Mouse (Mus musculus) frontal cortex, postnatal 14 days (tissue): ENCODE results near the gene Krtap12-1.
"Not testable (repeated sequence)": the region's sequence is repeated elsewhere in the genome, so short reads cannot be mapped to it uniquely, and the experiment has no call there.

Experiments used
- DNase-seq, 2 experiments: peaks; one replicate each; pipeline ENCODE4 v3.0.0; 2022; ENCODE audit warnings: low spot score in 2 of 2

Gene Krtap12-1

DNA sequence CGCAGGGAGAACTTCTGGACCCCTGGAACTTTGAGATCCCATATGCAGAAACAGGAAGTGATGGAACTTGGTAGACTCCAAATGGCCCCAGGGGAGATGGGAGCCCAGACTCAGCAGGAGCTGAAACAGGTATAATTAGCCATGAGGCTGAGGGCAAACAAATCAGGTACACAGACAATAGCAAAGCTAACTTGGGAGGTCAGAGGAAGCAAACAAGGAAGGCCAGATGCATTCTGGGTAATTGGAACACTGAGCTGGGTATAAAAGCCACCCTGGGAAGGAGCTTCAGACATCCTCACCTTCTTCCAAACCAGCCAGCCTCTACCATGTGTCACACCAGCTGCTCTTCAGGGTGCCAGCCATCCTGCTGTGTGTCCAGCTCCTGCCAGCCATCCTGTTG is at the start of gene Krtap12-1:
Krtap12-1 (plus strand) TSS at position 301 of the 400 bp plus-strand sequence.
- not testable (repeated sequence) for DNase-seq

DNA sequence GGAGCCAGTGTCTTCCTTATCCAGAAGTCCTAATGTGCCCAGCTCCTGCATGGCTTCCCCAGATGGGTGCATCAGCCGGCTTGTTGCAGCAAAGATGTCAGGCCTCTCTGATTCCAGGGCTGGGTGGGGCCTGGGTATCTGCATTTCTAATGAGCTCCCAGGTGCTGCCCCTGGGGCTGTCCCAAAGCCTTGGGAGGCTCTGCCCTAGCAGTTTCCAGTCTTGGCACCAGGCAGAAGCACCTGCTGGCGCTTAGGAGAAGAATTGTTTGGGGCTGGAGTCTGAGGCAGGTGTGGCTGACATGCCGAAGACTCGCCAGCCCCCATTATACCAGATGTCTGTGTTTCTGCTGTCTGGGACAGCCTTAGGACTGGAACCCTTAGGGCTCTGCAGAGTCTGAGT is 49.7 kb upstream of the Krtap12-1 start:
- DNase-seq, result no peak

DNA sequence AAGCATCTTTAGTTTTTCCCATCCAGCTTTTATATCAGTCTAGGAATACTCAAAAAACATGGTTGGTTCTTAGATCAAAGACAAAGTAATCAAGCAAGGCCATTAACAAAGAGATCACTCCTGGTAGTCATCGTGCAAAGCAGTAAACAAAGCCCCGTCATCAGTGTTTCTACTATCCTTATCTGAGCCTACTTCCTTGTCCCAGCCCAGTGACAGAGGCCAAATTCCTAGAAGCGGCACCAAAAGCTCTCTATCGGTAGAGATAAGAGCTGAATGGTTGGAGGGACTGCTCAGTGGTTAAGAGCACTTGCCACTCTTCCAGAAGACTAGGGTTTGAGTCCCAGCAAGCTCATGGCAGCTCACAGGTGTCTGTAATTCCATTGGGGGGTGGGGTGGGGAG is 48.9 kb upstream of the Krtap12-1 start:
- no peak for DNase-seq

DNA sequence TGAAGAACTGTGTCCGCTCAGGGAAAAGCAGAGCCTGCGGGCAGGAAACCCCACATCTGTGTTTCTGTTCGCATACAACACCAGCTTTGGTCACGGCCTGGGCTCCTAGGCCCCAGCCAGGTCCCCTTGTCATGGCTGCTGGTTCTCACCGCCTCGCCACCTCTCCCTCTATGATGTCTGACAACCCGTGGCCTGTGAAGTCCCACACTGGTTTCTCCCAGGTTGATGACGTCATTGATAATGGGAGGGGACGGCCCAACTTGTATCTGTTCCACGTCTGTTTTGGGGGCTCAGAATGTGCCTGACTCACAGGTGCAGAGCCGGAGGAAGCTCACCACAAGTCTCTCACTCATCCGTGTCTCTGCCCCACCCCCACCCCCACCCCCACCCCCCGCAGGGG is 46.6 kb upstream of the Krtap12-1 start:
- no peak for DNase-seq

DNA sequence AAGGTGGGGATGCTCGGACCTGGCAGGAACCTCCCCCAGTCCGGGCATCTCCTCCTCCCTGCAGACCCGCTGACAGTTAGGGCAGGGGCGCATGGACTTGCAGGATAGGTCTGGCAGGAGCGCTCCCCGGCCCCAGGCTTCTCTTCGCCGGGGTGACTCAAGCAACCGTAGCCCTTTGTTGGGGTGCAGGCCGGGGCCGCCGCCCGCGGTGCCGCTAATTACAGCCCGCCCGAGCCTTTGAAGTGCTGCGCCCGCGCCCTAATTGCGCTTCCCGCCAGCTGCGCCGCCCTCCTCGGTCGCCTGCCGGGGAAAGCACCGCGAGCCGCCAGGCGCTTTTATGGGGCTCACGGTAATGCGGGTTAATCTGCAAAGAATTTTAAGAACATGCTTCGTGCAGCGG is 42.8 kb upstream of the Krtap12-1 start:
- no peak for DNase-seq

DNA sequence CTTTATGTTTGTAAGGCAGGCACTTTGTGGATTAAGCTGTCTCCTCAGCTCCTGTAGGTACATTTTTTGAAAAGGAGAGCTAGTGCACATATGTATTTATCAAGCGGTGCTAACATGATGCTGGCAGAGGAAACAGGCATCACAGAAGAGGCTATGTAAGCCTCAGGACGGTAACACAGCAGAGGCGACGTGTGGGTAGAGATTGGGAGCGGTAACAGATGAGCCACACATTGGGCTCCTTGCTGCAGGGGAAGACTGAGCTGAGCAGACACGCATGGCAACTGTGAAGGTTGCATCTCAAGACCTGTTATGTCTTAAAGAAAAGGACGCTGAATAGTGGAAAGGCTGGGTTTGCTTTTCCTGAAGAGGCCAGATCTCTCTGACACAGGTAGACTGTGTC is 37.4 kb upstream of the Krtap12-1 start:
- DNase-seq, result no peak

DNA sequence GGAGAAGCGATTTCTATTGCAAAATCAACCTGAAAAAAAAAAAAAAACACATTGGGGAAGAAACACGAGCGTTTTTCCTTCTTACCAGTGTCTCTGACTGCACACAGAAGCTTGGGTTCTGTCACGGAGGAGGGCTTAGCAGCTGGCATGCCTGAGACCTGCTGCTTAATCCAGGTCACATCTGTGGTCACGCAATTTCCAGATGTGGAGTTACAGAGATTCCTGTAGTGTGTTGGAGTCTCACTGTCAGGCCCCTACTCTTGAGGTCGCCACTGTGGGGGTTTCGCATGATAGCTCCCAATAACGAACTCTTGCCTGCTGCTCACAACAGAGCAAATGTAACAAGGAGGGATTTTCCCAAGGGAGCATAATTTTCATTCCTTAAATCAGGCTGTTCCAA is 36.2 kb upstream of the Krtap12-1 start:
- no peak for DNase-seq

DNA sequence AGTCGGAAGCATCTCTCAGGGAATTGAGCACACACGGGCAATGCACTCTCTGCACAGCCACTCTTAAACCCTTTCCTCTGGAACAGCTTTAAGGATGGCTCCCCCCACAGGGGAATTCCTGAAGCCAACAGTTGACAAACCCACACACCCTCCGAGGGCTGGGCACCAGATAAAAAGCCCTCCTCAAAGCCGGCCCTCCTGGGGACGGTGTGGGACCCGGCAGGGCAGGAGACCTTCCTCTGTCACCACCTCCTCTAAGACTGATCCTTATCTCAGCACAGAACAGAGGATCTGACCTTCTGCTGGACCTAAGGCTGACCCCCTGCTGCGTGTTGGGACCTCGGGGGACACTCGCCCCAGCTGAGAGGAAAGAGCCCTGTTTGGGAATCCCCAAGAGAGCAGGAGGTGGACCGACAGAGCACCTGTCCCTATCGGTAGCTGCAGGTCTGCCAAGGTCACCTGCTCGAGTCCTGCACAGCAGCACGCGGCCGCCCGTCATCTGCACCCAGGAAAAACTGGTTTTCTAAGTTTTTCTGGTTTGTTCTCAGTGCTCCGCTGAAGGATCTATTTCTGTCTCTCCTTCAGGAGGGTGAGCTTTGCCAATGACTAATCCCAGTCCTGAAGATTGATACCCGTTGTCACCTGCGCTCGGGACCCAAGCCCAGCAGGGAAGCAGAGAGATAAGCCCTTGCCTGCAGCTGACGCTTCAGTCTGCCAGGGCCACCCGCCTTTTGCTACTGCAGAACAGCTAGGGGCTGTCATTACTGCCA is 34.3 kb upstream of the Krtap12-1 start, which contains the start of gene Tspear:
Tspear (plus strand) TSS at position 675 of the 770 bp plus-strand sequence.
- no peak for DNase-seq

DNA sequence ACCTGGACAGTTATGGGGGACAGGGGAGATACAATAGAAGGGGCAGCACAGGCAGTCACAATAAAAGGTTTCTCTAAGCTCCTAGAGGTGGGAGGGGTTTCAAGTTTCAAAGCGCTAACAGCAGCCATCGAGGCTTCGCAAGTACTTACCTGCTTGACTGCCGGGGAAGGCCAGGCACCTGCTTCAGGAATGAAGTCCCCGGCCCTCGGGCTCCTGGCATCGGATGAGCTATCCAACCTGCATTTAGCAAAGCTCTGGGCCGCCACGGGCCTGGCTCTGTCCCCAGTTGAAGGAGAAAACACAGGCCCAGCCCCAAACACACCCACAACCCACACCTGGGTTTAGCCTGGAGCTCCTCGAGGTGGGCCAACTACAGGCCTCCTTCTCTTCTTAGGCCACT is 33.4 kb upstream of the Krtap12-1 start:
- DNase-seq, result no peak

DNA sequence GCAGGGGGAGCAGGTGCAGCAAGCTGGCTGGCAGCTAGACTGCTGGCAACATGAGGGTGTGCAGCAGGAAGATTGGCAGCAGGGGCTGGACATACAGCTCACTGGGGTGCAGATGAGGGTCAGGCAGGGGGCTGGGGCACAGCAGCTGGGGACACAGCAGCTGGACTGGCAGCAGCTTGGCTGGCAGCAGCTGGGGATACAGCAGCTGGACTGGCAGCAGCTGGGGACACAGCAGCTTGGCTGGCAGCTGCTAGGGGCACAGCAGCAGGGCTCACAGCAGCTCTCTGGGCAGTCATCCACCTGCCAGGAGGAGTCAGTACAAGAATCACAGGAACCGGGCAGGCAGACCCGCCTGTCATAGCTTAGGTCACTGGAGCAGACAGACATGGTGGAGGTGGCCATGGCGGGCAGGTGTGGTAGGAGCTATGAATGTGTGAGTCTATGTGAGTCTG is 30.0 kb upstream of the Krtap12-1 start, which contains the start of gene Gm19402:
Gm19402 (minus strand) TSS at position 402 of the 452 bp plus-strand sequence.
- not testable (repeated sequence) for DNase-seq

DNA sequence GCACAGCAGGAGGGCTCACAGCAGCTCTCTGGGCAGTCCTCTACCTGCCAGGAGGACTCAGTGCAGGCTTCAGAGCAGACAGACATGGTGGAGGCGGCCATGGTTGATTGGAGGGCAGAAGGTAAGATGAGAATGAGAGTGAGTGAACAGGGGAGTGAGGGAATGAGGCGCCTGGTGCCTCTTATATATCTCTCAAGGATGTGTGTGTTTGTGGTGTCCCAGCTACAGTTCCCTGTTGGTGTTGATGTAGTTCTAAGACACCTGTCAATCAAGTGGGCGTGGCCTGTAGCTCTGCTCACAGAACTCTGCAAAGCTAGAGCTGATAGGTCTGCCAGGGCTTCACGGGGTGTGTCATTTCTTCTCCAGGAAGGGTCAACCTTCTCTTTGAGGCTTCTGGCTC is 23.3 kb upstream of the Krtap12-1 start, which contains the start of gene Gm9508:
Gm9508 (minus strand) TSS at position 101 of the 400 bp plus-strand sequence.
- DNase-seq, result no peak

DNA sequence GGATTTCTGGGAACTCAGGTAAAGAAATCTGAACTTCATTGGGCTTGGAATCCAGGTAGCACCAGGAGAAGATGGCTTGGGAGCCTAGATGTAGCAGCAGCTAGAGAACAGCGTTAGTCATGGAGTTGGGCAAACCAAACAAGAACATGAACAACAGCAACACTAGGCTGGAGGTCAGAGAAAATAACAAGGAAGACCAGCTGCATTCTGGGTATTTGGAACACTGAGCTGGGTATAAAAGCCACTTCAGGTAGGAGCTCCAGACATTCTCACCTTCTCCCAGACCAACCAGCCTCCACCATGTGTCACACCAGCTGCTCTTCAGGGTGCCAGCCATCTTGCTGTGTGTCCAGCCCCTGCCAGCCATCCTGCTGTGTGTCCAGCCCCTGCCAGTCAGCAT is 14.1 kb upstream of the Krtap12-1 start, which contains the start of gene Gm10272:
Gm10272 (plus strand) TSS at position 301 of the 400 bp plus-strand sequence.
- no peak for DNase-seq

DNA sequence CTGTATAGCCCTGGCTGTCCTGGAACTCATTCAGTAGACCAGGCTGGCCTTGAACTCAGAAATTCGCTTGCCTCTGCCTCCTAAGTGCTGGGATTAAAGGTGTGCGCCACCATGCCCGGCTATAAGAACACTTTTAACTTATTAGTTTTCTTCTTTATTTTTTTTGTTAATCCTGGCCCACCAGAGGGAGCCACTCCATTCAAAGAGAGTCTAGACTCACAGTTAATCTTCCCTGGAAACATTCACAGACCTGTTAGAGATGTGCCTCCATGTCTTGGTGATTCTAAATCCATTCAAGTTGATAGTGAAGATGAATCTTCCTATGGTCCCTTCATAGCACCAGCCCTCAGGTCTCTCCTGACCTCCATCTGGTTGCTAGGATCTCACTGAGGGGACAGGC is 10.6 kb upstream of the Krtap12-1 start:
- no peak for DNase-seq

DNA sequence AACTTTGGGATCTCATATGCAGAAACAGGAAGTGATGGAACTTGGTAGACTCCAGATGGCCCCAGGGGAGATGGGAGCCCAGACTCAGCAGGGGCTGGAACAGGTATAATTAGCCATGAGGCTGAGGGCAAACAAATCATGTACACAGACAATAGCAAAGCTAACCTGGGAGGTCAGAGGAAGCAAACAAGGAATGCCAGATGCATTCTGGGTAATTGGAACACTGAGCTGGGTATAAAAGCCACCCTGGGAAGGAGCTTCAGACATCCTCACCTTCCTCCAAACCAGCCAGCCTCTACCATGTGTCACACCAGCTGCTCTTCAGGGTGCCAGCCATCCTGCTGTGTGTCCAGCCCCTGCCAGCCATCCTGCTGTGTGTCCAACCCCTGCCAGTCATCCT is 9.2 kb upstream of the Krtap12-1 start, which contains the start of gene Gm10024:
Gm10024 (plus strand) TSS at position 301 of the 400 bp plus-strand sequence.
- DNase-seq, result not testable (repeated sequence)

DNA sequence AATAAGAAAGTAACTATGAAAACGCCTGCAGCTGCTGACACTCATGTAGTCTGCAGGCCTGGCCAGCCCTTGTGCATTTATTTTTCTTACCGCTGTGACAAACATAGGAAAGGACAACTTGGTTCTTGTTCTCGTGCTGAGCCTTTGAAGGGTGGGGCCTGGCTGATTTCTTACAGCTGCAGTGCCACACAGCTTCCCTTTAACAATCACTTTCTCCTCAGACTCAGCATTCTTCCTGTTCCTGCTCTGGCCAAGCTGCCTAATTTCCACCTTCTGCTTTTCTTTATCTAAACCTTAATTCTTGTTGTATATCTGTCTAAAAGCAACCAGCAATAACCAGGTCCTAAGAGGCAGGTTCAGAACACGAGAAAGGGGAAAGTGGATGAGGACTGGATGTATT is 6.7 kb upstream of the Krtap12-1 start:
- no peak for DNase-seq

DNA sequence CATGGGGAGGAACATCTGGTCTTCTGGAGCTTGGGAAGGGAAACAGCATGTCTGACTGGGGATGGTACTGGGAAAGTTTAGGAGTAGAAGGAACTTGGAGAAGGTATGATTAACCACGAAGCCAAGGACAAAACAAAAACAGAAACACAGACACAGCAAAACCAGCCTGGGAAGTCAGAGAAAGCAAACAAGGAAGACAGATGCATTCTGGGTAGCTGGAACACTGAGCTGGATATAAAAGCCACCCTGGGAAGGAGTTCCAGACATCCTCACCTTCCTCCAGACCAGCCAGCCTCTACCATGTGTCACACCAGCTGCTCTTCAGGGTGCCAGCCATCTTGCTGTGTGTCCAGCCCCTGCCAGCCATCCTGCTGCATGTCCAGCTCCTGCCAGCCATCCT is 4.9 kb upstream of the Krtap12-1 start, which contains the start of gene Gm10142:
Gm10142 (plus strand) TSS at position 301 of the 400 bp plus-strand sequence.
- DNase-seq, result no peak

DNA sequence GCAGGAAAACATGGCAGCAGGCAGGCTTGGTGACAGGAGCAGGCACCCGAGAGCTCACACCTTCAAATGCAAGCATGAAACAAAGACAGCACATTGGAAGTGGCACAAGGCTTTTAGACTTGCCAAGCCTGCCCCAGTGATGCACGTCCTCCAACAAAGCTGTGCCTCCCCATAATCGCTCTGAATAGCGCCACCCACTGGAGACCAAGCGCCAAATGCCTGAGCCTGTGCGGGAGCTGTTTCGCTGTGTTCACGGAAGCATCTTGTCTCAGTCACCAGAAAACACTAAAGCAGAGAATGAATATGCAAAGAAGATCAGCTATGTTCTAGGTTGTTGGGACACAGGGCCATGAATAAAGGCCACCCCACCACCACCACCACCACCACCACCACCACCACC is 4.5 kb downstream of the Krtap12-1 start:
- DNase-seq, result no peak

DNA sequence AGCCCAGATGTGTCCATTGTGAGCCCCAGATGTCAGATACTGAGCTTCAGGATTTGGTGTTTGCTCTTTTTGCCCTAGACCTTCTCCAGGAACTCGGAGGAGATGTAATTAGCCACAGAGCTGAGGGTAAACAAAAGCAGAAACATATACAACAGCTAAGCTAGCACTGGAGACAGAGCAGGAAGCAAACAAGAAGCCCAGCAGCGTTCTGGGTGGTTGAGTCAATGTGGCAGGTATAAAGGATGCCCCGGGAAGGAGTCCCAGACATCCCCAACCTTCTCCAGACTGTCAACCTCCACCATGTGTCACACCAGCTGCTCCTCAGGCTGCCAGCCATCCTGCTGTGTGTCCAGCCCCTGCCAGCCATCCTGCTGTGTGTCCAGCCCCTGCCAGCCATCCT is 5.8 kb downstream of the Krtap12-1 start, which contains the start of gene Gm10100:
Gm10100 (plus strand) TSS at position 301 of the 400 bp plus-strand sequence.
- no peak for DNase-seq

DNA sequence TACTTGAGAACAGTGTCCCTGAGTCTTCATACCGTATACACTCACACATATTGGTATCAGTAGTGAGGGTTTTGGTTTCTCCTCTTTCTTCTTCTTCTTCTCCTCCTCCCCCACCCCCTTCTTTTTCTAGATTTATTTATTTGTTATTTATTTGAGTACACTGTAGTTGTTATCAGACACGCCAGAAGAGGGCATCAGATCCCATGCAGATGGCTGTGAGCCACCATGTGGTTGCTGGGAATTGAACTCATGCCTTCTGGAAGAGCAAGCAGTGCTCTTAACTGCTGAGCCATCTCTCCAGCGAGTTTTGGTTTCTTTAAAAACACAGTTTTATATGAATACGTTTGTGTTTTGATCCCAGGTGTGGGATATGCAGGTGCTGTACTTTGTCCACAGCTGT is 7.9 kb downstream of the Krtap12-1 start:
- no peak for DNase-seq

DNA sequence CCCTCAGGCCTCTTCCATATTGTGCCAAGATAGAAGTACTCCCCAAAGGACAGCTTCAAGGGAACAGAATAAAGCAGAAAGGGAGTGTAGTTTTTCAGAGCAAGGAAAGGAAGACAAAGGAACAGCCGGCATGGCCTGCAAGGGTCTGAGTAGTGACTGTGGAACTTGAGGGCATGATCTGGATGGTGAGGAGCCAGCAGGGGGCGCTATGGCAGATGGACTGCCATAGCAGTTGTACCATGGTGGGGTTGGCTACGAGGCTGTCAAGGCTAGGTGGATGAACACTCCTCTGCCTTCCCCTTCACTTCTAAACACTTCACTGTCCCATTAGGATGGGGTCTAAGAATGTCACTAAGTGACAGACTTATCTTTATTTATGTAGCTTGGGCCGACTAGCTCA is 8.8 kb downstream of the Krtap12-1 start:
- no peak for DNase-seq

DNA sequence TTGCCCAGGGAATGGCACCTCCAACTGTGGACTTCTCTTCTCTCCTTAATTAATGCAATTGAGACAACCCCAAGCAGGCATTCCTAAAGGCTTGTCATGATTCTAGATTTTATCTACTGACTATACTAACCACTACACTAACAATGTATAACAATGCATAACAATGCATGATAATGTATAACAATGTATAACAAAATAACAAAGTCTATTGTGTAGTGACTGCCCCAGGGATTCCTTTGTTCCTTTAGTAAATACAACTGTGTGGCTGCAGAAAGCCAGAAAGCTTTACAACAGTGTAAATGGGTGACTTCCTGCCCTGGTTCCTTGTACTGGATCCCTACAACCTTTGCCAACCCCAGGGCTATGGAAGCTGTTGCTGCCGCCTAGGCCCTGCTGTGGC is 15.5 kb downstream of the Krtap12-1 start:
- DNase-seq, result no peak

DNA sequence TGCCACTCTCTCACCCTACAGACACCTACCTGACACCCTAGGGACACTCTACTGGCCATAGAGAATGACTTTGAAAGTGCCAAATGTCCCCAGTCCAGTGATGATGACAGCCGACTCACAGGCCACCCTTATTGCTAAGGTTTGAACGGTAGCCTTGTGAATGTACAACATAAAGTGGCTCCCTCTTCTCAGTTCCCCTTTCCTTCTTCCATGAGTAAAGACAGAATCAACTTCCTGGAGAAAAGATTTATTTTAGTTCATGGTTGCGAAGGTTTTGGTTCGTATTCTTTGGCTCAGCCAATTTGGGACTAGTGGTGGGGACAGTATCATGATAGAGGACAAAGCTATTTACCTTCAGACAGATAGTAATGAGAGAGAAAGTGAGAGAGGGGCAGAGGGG is 18.5 kb downstream of the Krtap12-1 start:
- DNase-seq, result no peak
